Mouse (Mus musculus) lung, postnatal 0 days (tissue): ENCODE data around the gene Shisa2. TPM values are rescaled to one million over a fixed set of nuclear protein-coding genes. Genes with fewer than 3 reads are reported as not detected.
A peak's percentile ranks its signal among the peaks of the same experiment; 100 is the strongest.
"Not testable (repeated sequence)": the region's sequence is repeated elsewhere in the genome, so short reads cannot be mapped to it uniquely, and the experiment has no call there.

ENCODE experiments used
- ATAC-seq: fragments of 200-750 bp; cut with Nextera tagmentation; 2 replicates; pipeline ENCODE4 v1.8.0; 2017; ENCODE audit warnings: moderate library complexity
- DNase-seq: peaks from one replicate; pipeline ENCODE4 v3.0.0-alpha.2; 2016; ENCODE audit warnings: low spot score
- H3K27ac ChIP-seq: fragments of 300-500 bp; sonication (generic); 2 replicates; pipeline ENCODE4 v1.5.1; 2014; ENCODE audit warnings: antibody characterized with exemption, mild to moderate bottlenecking, low read length, mixed read lengths
- H3K27me3 ChIP-seq: fragments of 300-500 bp; sonication (generic); replicated peaks from 2 replicates; pipeline ENCODE4 v1.6.1; 2014; ENCODE audit warnings: low read length, mixed read lengths; ENCODE audit not compliant: insufficient read depth
- H3K36me3 ChIP-seq: fragments of 300-500 bp; sonication (generic); 2 replicates; pipeline ENCODE4 v1.6.1; 2014; ENCODE audit warnings: low read length, mixed read lengths; ENCODE audit not compliant: insufficient read depth
- H3K4me1 ChIP-seq: fragments of 300-500 bp; sonication (generic); 2 replicates; pipeline ENCODE4 v1.6.1; 2014; ENCODE audit warnings: antibody characterized with exemption, low read depth, low read length, mixed read lengths; ENCODE audit not compliant: insufficient read depth
- H3K4me2 ChIP-seq: fragments of 300-500 bp; sonication (generic); replicated peaks from 2 replicates; pipeline ENCODE4 v1.6.1; 2014; ENCODE audit warnings: low read depth, mild to moderate bottlenecking, low read length, moderate library complexity, mixed read lengths
- H3K4me3 ChIP-seq: fragments of 300-500 bp; sonication (generic); 2 replicates; pipeline ENCODE4 v1.5.1; 2014; ENCODE audit warnings: low read depth, low read length
- H3K9ac ChIP-seq: fragments of 300-500 bp; sonication (generic); replicated peaks from 2 replicates; pipeline ENCODE4 v1.6.1; 2014; ENCODE audit warnings: low read depth, mild to moderate bottlenecking
- H3K9me3 ChIP-seq: fragments of 300-500 bp; sonication (generic); 2 replicates; pipeline ENCODE4 v1.6.1; 2016; ENCODE audit warnings: low read length, mixed read lengths
- CTCF ChIP-seq: IDR thresholded peaks from 2 replicates; pipeline ENCODE4 v1.5.1; 2016; ENCODE audit warnings: antibody characterized with exemption, mild to moderate bottlenecking
- EP300 ChIP-seq: IDR thresholded peaks from 2 replicates; pipeline ENCODE4 v1.6.1; 2016; ENCODE audit warnings: antibody characterized with exemption, mild to moderate bottlenecking, control low read depth
- WGBS: fragments of 180-500 bp; shearing (Covaris S2); extraction: QIAGEN DNeasy Blood & Tissue Kit; methylation state at CpG from one replicate; pipeline ENCODE4 v1.1.7; 2014; 5-methylcytosine and 5-hydroxymethylcytosine counted together
- polyA plus RNA-seq: library from polyadenylated mRNA; unstranded; fragments of >200 nt; fragmentation: Nextera tagmentation; extraction: Ambion mirVana; gene quantifications from 2 replicates; pipeline ENCODE4 v1.2.1, GENCODE M21; 2015

Gene Shisa2
- polyA plus RNA-seq, 1 experiment from 2014 or later: 10.6 TPM

GRCm38 (mm10) chr14:59612920-59613625 lies 12.0 kb upstream of the Shisa2 start:
- H3K4me3 ChIP-seq: no peak overlapping the region
- no peaks in the 10 kb centered on the region for H3K4me1 ChIP-seq
- ATAC-seq (no peak), DNase-seq (peak; percentile 49)
- H3K4me2 ChIP-seq: no peak overlapping the region
- TF ChIP-seq CTCF (peak; percentile 72), EP300 (no peak)
- no peaks in the 10 kb centered on the region for H3K36me3 ChIP-seq
- no peak overlapping the region for H3K27ac ChIP-seq
- H3K9me3 ChIP-seq: no peaks in the 10 kb centered on the region
- H3K27me3 ChIP-seq: no peaks in the 10 kb centered on the region
- WGBS: 45% methylated on average over 14 of the region's 14 CpGs
- H3K9ac ChIP-seq: no peak overlapping the region

GRCm38 (mm10) chr14:59614149-59614548 lies 11.0 kb upstream of the Shisa2 start:
- not testable (repeated sequence) for H3K9ac ChIP-seq, H3K4me2 ChIP-seq, ATAC-seq

GRCm38 (mm10) chr14:59616802-59617201 lies 8.3 kb upstream of the Shisa2 start:
- Histone ChIP-seq H3K27ac (no peak overlapping the region), H3K27me3 (no peaks in the 10 kb centered on the region), H3K4me3 (no peak overlapping the region), H3K4me1 (no peaks in the 10 kb centered on the region), H3K9me3 (no peaks in the 10 kb centered on the region), H3K9ac (no peak overlapping the region), H3K36me3 (no peaks in the 10 kb centered on the region), H3K4me2 (no peak overlapping the region)
- 74% methylated on average over 7 of the region's 7 CpGs for WGBS
- no peak for DNase-seq
- ATAC-seq: no peak
- no peak for TF ChIP-seq CTCF
- no peak for TF ChIP-seq EP300

More at GRCm38 (mm10) chr14:59614149-59614548, 11.0 kb upstream of the Shisa2 start:
- 68% methylated on average over 3 of the region's 3 CpGs for WGBS
- not testable (repeated sequence) for H3K36me3 ChIP-seq, DNase-seq, H3K27me3 ChIP-seq, H3K4me3 ChIP-seq, H3K9me3 ChIP-seq, H3K4me1 ChIP-seq, H3K27ac ChIP-seq

- H3K27ac ChIP-seq: no peak overlapping the region
- no peaks in the 10 kb centered on the region for H3K27me3 ChIP-seq
- no peak overlapping the region for H3K4me3 ChIP-seq
- WGBS: 39% methylated on average over 9 of the region's 9 CpGs
- H3K4me2 ChIP-seq: peak overlapping the region; percentile 90; the same call in 1 of the 2 replicates
- H3K36me3 ChIP-seq: no peaks in the 10 kb centered on the region
- no peaks in the 10 kb centered on the region for H3K4me1 ChIP-seq
- DNase-seq: no peak
- no peaks in the 10 kb centered on the region for H3K9me3 ChIP-seq
- ATAC-seq: no peak
- no peak for TF ChIP-seq EP300
- TF ChIP-seq CTCF: no peak
- no peak overlapping the region for H3K9ac ChIP-seq
Observed at GRCm38 (mm10) chr14:59624326-59624885, 702 bp upstream of the Shisa2 start.

GRCm38 (mm10) chr14:59625806-59626364 lies 777 bp downstream of the Shisa2 start:
- no peak for DNase-seq
- H3K9ac ChIP-seq: no peak overlapping the region
- H3K9me3 ChIP-seq: no peaks in the 10 kb centered on the region
- TF ChIP-seq CTCF: no peak
- no peak for TF ChIP-seq EP300
- peak overlapping the region; percentile 49 for H3K4me3 ChIP-seq
- H3K4me1 ChIP-seq: no peaks in the 10 kb centered on the region
- H3K36me3 ChIP-seq: no peaks in the 10 kb centered on the region
- no peaks in the 10 kb centered on the region for H3K27me3 ChIP-seq
- peak; percentile 5; the same call in 1 of the 2 replicates for ATAC-seq
- peak overlapping the region; percentile 90 for H3K4me2 ChIP-seq
- H3K27ac ChIP-seq: peak overlapping the region; percentile 38; the same call in 1 of the 2 replicates
- WGBS: under 1% methylated on average over 49 of the region's 51 CpGs

- peak; percentile 75 for DNase-seq
- Histone ChIP-seq H3K9me3 (no peaks in the 10 kb centered on the region), H3K27me3 (no peaks in the 10 kb centered on the region), H3K27ac (peak overlapping the region; percentile 10; the same call in 1 of the 2 replicates), H3K4me3 (peak overlapping the region; percentile 49), H3K4me2 (peak overlapping the region; percentile 90), H3K36me3 (no peaks in the 10 kb centered on the region), H3K9ac (no peak overlapping the region), H3K4me1 (no peaks in the 10 kb centered on the region)
- no peak for ATAC-seq
- TF ChIP-seq EP300: no peak
- no peak for TF ChIP-seq CTCF
- WGBS: 25% methylated on average over 8 of the region's 8 CpGs
Observed at GRCm38 (mm10) chr14:59626711-59627110, 1.6 kb downstream of the Shisa2 start.
